Mouse (Mus musculus) CH12.LX (cell line): ENCODE measurements around the gene Hbb-bh1. TPM values are rescaled to one million over a fixed set of nuclear protein-coding genes. Genes with fewer than 3 reads are reported as not detected.

Experiments
- DNase-seq: peaks from one replicate; pipeline ENCODE4 v3.0.0-alpha.2; 2013; ENCODE audit errors: extremely low read depth
- H3K27ac ChIP-seq: 2 replicates; pipeline ENCODE4 v1.5.1; 2012; ENCODE audit warnings: low read depth, mild to moderate bottlenecking, control low read depth, moderate library complexity; ENCODE audit not compliant: insufficient read depth
- H3K27me3 ChIP-seq: replicated peaks from 2 replicates; pipeline ENCODE3; 2012; ENCODE audit warnings: inconsistent platforms
- H3K36me3 ChIP-seq, 2 experiments: replicated peaks in 1 of 2; 2 replicates each; pipeline versions ENCODE3 to v1.6.1; 2012; ENCODE audit warnings: inconsistent platforms in 1 of 2, low read length in 1 of 2, mild to moderate bottlenecking in 1 of 2, mixed read lengths in 1 of 2, moderate library complexity in 1 of 2; ENCODE audit not compliant: control insufficient read depth in 1 of 2, insufficient read depth in 1 of 2
- H3K4me1 ChIP-seq, 2 experiments: 2 replicates each; pipeline ENCODE4 v1.6.1; 2012; ENCODE audit warnings: inconsistent platforms in 1 of 2, moderate library complexity in 1 of 2; ENCODE audit not compliant: insufficient read depth in 2 of 2, control insufficient read depth in 1 of 2
- H3K4me2 ChIP-seq: 2 replicates; pipeline ENCODE4 v1.6.1; 2012; ENCODE audit warnings: low read depth, mild to moderate bottlenecking, control low read depth; ENCODE audit not compliant: poor library complexity, insufficient read depth, severe bottlenecking
- H3K4me3 ChIP-seq, 3 experiments: fragments of 150-350 bp in 1 of 3; sonication (generic) in 1 of 3; replicated peaks in 1 of 3; 2 replicates each; pipeline versions ENCODE3 to v1.5.1; 2011 to 2012; ENCODE audit warnings: low read depth in 2 of 3, low read length in 2 of 3, mild to moderate bottlenecking in 2 of 3, moderate library complexity in 2 of 3, control low read depth in 1 of 3, improper control_type of control experiment in 1 of 3, inconsistent platforms in 1 of 3, mixed read lengths in 1 of 3; ENCODE audit not compliant: poor library complexity in 1 of 3
- H3K79me2 ChIP-seq: replicated peaks from 2 replicates; pipeline ENCODE4 v1.6.1; 2012; ENCODE audit warnings: mild to moderate bottlenecking, moderate library complexity; ENCODE audit not compliant: control insufficient read depth, poor library complexity, insufficient read depth, severe bottlenecking; ENCODE audit errors: extremely low read depth
- H3K9ac ChIP-seq: 2 replicates; pipeline ENCODE4 v1.6.1; 2012; ENCODE audit warnings: low read depth, mild to moderate bottlenecking, control low read depth, moderate library complexity; ENCODE audit not compliant: insufficient read depth
- H3K9me3 ChIP-seq: replicated peaks from 2 replicates; pipeline ENCODE3; 2012; ENCODE audit warnings: low read length, inconsistent platforms, mixed read lengths
- BHLHE40 ChIP-seq: IDR thresholded peaks from 2 replicates; pipeline ENCODE4 v1.6.1; 2011; ENCODE audit warnings: mild to moderate bottlenecking, low read depth, low read length, improper control_type of control experiment
- CHD1 ChIP-seq: IDR thresholded peaks from 2 replicates; pipeline ENCODE4 v1.6.1; 2012; ENCODE audit warnings: low read depth, low read length, improper control_type of control experiment, inconsistent platforms
- CHD2 ChIP-seq: IDR thresholded peaks from 2 replicates; pipeline ENCODE4 v1.6.1; 2011; ENCODE audit warnings: low read length, improper control_type of control experiment
- E2F4 ChIP-seq: IDR thresholded peaks from 2 replicates; pipeline ENCODE4 v1.6.1; 2011; ENCODE audit warnings: low read depth, low read length, improper control_type of control experiment; ENCODE audit not compliant: insufficient replicate concordance
- ETS1 ChIP-seq: conservative IDR thresholded peaks from 2 replicates; pipeline ENCODE4 v1.6.1; 2012; ENCODE audit warnings: low read depth, mild to moderate bottlenecking, inconsistent platforms, low read length, improper control_type of control experiment, moderate library complexity
- HCFC1 ChIP-seq: IDR thresholded peaks from 2 replicates; pipeline ENCODE4 v1.6.1; 2012; ENCODE audit warnings: low read depth, mild to moderate bottlenecking, inconsistent platforms, low read length, improper control_type of control experiment
- IRF4 ChIP-seq: IDR thresholded peaks from 2 replicates; pipeline ENCODE4 v1.6.1; 2014; ENCODE audit warnings: low read depth, mild to moderate bottlenecking, inconsistent platforms, low read length, improper control_type of control experiment
- JUN ChIP-seq: IDR thresholded peaks from 2 replicates; pipeline ENCODE4 v1.6.1; 2011; ENCODE audit warnings: low read depth, mild to moderate bottlenecking, low read length, improper control_type of control experiment, moderate library complexity; ENCODE audit not compliant: insufficient read depth
- JUND ChIP-seq: conservative IDR thresholded peaks from 2 replicates; pipeline ENCODE4 v1.6.1; 2011; ENCODE audit warnings: low read depth, low read length, improper control_type of control experiment
- MAFK ChIP-seq: IDR thresholded peaks from 2 replicates; pipeline ENCODE4 v1.6.1; 2011; ENCODE audit warnings: low read length, improper control_type of control experiment; ENCODE audit not compliant: insufficient replicate concordance
- MAZ ChIP-seq: IDR thresholded peaks from 2 replicates; pipeline ENCODE4 v1.6.1; 2012; ENCODE audit warnings: low read depth, mild to moderate bottlenecking, inconsistent platforms, low read length, improper control_type of control experiment, moderate library complexity
- MYC ChIP-seq: IDR thresholded peaks from 2 replicates; pipeline ENCODE4 v1.6.1; 2011; ENCODE audit warnings: low read depth, mild to moderate bottlenecking, improper control_type of control experiment, low read length
- POLR2A ChIP-seq: IDR thresholded peaks from 2 replicates; pipeline ENCODE4 v1.6.1; 2011; ENCODE audit warnings: low read depth, mild to moderate bottlenecking, improper control_type of control experiment, low read length
- RCOR1 ChIP-seq: conservative IDR thresholded peaks from 2 replicates; pipeline ENCODE4 v1.6.1; 2012; ENCODE audit warnings: low read depth, mild to moderate bottlenecking, inconsistent platforms, low read length, improper control_type of control experiment
- SMC3 ChIP-seq: IDR thresholded peaks from 2 replicates; pipeline ENCODE4 v1.6.1; 2011; ENCODE audit warnings: low read depth, low read length, improper control_type of control experiment
- TCF12 ChIP-seq: IDR thresholded peaks from 2 replicates; pipeline ENCODE4 v1.6.1; 2014; ENCODE audit warnings: low read depth, mild to moderate bottlenecking, inconsistent platforms, low read length, improper control_type of control experiment
- UBTF ChIP-seq: IDR thresholded peaks from 2 replicates; pipeline ENCODE4 v1.6.1; 2012; ENCODE audit warnings: low read depth, mild to moderate bottlenecking, inconsistent platforms, low read length, improper control_type of control experiment, moderate library complexity
- USF1 ChIP-seq: IDR thresholded peaks from 2 replicates; pipeline ENCODE4 v1.6.1; 2014; ENCODE audit warnings: low read depth, mild to moderate bottlenecking, inconsistent platforms, low read length, improper control_type of control experiment
- USF2 ChIP-seq: conservative IDR thresholded peaks from 2 replicates; pipeline ENCODE4 v1.6.1; 2011; ENCODE audit warnings: low read depth, low read length, improper control_type of control experiment
- ZKSCAN1 ChIP-seq: IDR thresholded peaks from 2 replicates; pipeline ENCODE4 v1.6.1; 2012; ENCODE audit warnings: low read depth, inconsistent platforms, low read length, improper control_type of control experiment, borderline replicate concordance
- dilution Hi-C: fragments of 300-500 bp; cut with MboI; formaldehyde crosslinking; loops from 2 replicates; pipeline ENCODE4 v1.14.3; 2020; ENCODE audit warnings: low sequenced_read_pairs; ENCODE audit not compliant: extremely low pct_unique_long_range_greater_than_20kb, extremely low pct_ligation_motif_present
- in situ Hi-C: fragments of 300-500 bp; cut with MboI; formaldehyde crosslinking; loops from 3 replicates; pipeline ENCODE4 v1.14.3; 2019; ENCODE audit warnings: low sequenced_read_pairs, low pct_ligation_motif_present, low pct_unique_long_range_greater_than_20kb, mixed read lengths
- polyA plus RNA-seq: library from polyadenylated mRNA; unstranded; fragments of >175 nt; gene quantifications from 2 replicates; pipeline ENCODE4 v1.2.1, GENCODE M21; 2012; ENCODE audit warnings: low read depth; ENCODE audit not compliant: insufficient read length
- total RNA-seq, 2 experiments: library from RNA; depleted of rRNA; stranded (reverse); fragments of 300-350 nt in 1 of 2; fragments of >200 nt in 1 of 2; gene quantifications; 2 replicates each; pipeline ENCODE4 v1.2.3; 2012 to 2014

The Hbb-bh1 gene
- not detected in 2 replicates for total RNA-seq (2012; rRNA removed)
- 0.95 TPM in 1 of 2 replicates, not detected in the other for total RNA-seq (2014; rRNA removed)
- not detected in 2 replicates for polyA plus RNA-seq

GRCm38 (mm10) chr7:103843034-103843433 is at the start of gene Hbb-bh1:
Gene Hbb-bh1, minus strand, starts transcription at chr7:103843164.
- TF ChIP-seq TCF12 (no peak), MAZ (no peak), POLR2A (no peak), JUND (no peak), JUN (no peak), E2F4 (no peak), USF1 (no peak), ZKSCAN1 (no peak), IRF4 (no peak), ETS1 (no peak), HCFC1 (no peak), CHD2 (no peak), BHLHE40 (no peak), MYC (no peak), UBTF (no peak), CHD1 (no peak)
- H3K9ac ChIP-seq: no peak within 1 kb of the TSS
- DNase-seq: no peak
- H3K27me3 ChIP-seq: no peaks in the 10 kb centered on the region
- H3K79me2 ChIP-seq: no peaks in the 10 kb centered on the region
- no peaks in the 10 kb centered on the region for H3K36me3 ChIP-seq
- in situ Hi-C loops: no loop called here
- no peak within 1 kb of the TSS for H3K27ac ChIP-seq
- peaks cover 0 to 8% of the 10 kb centered on the region in 2 experiments; a peak in 2 of 4 replicates for H3K4me1 ChIP-seq
- H3K4me3 ChIP-seq: no peak within 1 kb of the TSS
- H3K9me3 ChIP-seq: no peaks in the 10 kb centered on the region
- dilution Hi-C loops: no loop called here
- H3K4me2 ChIP-seq: no peak within 1 kb of the TSS

- Histone ChIP-seq H3K4me2 (no peak within 1 kb of the TSS), H3K79me2 (no peaks in the 10 kb centered on the region), H3K27ac (no peak within 1 kb of the TSS), H3K4me3 (no peak within 1 kb of the TSS), H3K36me3 (no peaks in the 10 kb centered on the region), H3K9me3 (no peaks in the 10 kb centered on the region), H3K4me1 (no peaks in the 10 kb centered on the region)
- in situ Hi-C loops (no loop called here), dilution Hi-C loops (no loop called here)
- no peak for DNase-seq
- TF ChIP-seq HCFC1 (no peak), SMC3 (no peak), USF2 (no peak), RCOR1 (no peak), MYC (no peak), IRF4 (no peak), MAFK (no peak)
- TF ChIP-seq, all 38 proteins: peak for 0
- H3K9ac ChIP-seq: no peak within 1 kb of the TSS
- H3K27me3 ChIP-seq: no peaks in the 10 kb centered on the region
Measured at GRCm38 (mm10) chr7:103886152-103886551, 43.2 kb upstream of the Hbb-bh1 start, which contains the start of gene Olfr66. Gene Olfr66, minus strand, starts transcription at chr7:103886252.
